Mouse (Mus musculus): ENCODE results near the gene Col18a1.

DNA sequence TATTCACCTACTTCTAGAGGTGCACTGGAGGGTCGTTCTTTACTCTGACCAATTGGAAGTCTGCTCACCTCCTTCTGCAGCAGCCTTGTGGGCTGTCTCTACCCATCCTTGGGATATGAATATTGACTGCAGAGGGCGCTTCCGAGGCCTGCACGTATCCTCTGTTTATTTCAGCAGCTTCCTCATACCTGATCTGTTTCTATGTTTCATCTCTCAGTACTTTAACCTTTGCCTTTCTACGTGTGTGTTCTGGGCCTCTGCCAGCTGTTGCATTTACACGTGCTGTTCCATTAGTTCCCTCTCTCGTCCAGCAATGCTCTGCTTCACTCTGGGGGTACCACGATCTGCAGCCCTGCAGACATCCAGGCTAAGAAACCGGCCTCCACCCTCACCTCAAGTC lies 148.7 kb downstream of the Col18a1 start:
- TF ChIP-seq POLR2AphosphoS2 (IDR thresholded peaks at IDR 0.05; ENCODE audit: insufficient read length, low read depth) (no peak), USF1 (IDR thresholded peaks at IDR 0.05; ENCODE audit: low read depth) (no peak)

All from myocyte (in vitro differentiated cells).